Comparison of ENCODE assay signal across 25 mouse cellular contexts in genomic region chr16:74306876-74307542, GRCm38 (mm10).
A peak's percentile ranks its signal among the peaks of the same experiment; 100 is the strongest.
DNase-seq lines count a peak whose midpoint lies in the region; ATAC-seq and TF ChIP-seq lines count a peak whose summit lies in the region.
"Had no signal": no experiment of that assay in that cellular context is flagged by ENCODE, and none has a peak within 500 bp of the region (broad histone marks: within the 10 kb centered on the region; RNA-seq: fewer than 3 reads in every experiment).

No protein-coding gene starts in this region.

- ATAC-seq in forebrain, embryonic 12.5 days (ENCODE audit: low FRiP score): 0 out of 2 replicates have a peak, but pooled peaks have one; percentile 57
- ATAC-seq in forebrain, postnatal 0 days: no peak
- ATAC-seq in neural tube, embryonic 11.5 days (ENCODE audit: insufficient read depth, low FRiP score, low TSS enrichment): peak; percentile 50
- ATAC-seq in hindbrain, embryonic 15.5 days (ENCODE audit: low FRiP score, low read depth): peak; percentile 51; the same call in 1 of the 2 replicates
- peak; percentile 57 for ATAC-seq in neural tube, embryonic 15.5 days (ENCODE audit: low FRiP score)
- ATAC-seq: CD4-positive, CD25-positive, alpha-beta regulatory T cell, adult 4 months; intestine, embryonic 16.5 days; liver, postnatal 0 days; lung, postnatal 0 days had no signal

- no peak overlapping the region for H3K4me2 ChIP-seq in forebrain, embryonic 12.5 days
- H3K4me2 ChIP-seq in forebrain, postnatal 0 days (ENCODE audit: low read depth): no peak overlapping the region
- H3K4me2 ChIP-seq in neural tube, embryonic 11.5 days (ENCODE audit: low read depth): no peak overlapping the region
- 0 out of 2 replicates have a peak overlapping the region, but pooled peaks have one; percentile 9 for H3K4me2 ChIP-seq in hindbrain, embryonic 15.5 days
- no peak overlapping the region for H3K4me2 ChIP-seq in neural tube, embryonic 15.5 days
- H3K4me2 ChIP-seq: embryonic facial prominence, embryonic 12.5 days; limb, embryonic 12.5 days; liver, embryonic 11.5 days; midbrain, embryonic 12.5 days had no signal

- H3K36me3 ChIP-seq in forebrain, embryonic 12.5 days (replicated peaks): no peaks in the 10 kb centered on the region
- no peaks in the 10 kb centered on the region for H3K36me3 ChIP-seq in forebrain, postnatal 0 days (ENCODE audit: insufficient read depth)
- no peaks in the 10 kb centered on the region for H3K36me3 ChIP-seq in neural tube, embryonic 11.5 days (ENCODE audit: control insufficient read depth, insufficient read depth, low read length)
- no peaks in the 10 kb centered on the region for H3K36me3 ChIP-seq in hindbrain, embryonic 15.5 days
- H3K36me3 ChIP-seq in neural tube, embryonic 15.5 days: no peaks in the 10 kb centered on the region
- H3K36me3 ChIP-seq: embryonic facial prominence, embryonic 12.5 days; heart, embryonic 10.5 days; limb, embryonic 12.5 days; midbrain, embryonic 12.5 days had no signal

- no peaks in the 10 kb centered on the region for H3K27me3 ChIP-seq in forebrain, embryonic 12.5 days
- no peaks in the 10 kb centered on the region for H3K27me3 ChIP-seq in forebrain, postnatal 0 days (ENCODE audit: insufficient read depth, low read length)
- no peaks in the 10 kb centered on the region for H3K27me3 ChIP-seq in neural tube, embryonic 11.5 days (ENCODE audit: control insufficient read depth, insufficient read depth, low read length)
- no peaks in the 10 kb centered on the region for H3K27me3 ChIP-seq in hindbrain, embryonic 15.5 days
- no peaks in the 10 kb centered on the region for H3K27me3 ChIP-seq in neural tube, embryonic 15.5 days (replicated peaks)
- H3K27me3 ChIP-seq: embryonic facial prominence, embryonic 12.5 days; limb, embryonic 12.5 days; midbrain, embryonic 12.5 days had no signal

- no peaks in the 10 kb centered on the region for H3K9me3 ChIP-seq in forebrain, embryonic 12.5 days
- no peaks in the 10 kb centered on the region for H3K9me3 ChIP-seq in forebrain, postnatal 0 days (ENCODE audit: low read length)
- H3K9me3 ChIP-seq in neural tube, embryonic 11.5 days (ENCODE audit: control insufficient read depth, low read length): no peaks in the 10 kb centered on the region
- no peaks in the 10 kb centered on the region for H3K9me3 ChIP-seq in hindbrain, embryonic 15.5 days
- H3K9me3 ChIP-seq in neural tube, embryonic 15.5 days (replicated peaks): no peaks in the 10 kb centered on the region
- H3K9me3 ChIP-seq: embryonic facial prominence, embryonic 12.5 days; heart, embryonic 10.5 days; limb, embryonic 12.5 days; midbrain, embryonic 12.5 days had no signal

- 54% methylated on average over 5 of the region's 5 CpGs for WGBS in forebrain, embryonic 12.5 days
- 34% methylated on average over 5 of the region's 5 CpGs for WGBS in forebrain, postnatal 0 days
- 44% methylated on average over 5 of the region's 5 CpGs for WGBS in neural tube, embryonic 11.5 days
- WGBS in hindbrain, embryonic 15.5 days: 27% methylated on average over 5 of the region's 5 CpGs
- 20% methylated on average over 5 of the region's 5 CpGs for WGBS in neural tube, embryonic 15.5 days

- intact Hi-C loops in left cerebral cortex, postnatal 25 days (cut with DNase I): no loop called here
- intact Hi-C loops in gastrocnemius, adult 2 months (cut with DNase I): no loop called here

- H3K9ac ChIP-seq in forebrain, embryonic 12.5 days: no peak overlapping the region
- no peak overlapping the region for H3K9ac ChIP-seq in forebrain, postnatal 0 days
- H3K9ac ChIP-seq in neural tube, embryonic 11.5 days (ENCODE audit: low read length): no peak overlapping the region
- no peak overlapping the region for H3K9ac ChIP-seq in hindbrain, embryonic 15.5 days
- no peak overlapping the region for H3K9ac ChIP-seq in neural tube, embryonic 15.5 days (replicated peaks)
- H3K9ac ChIP-seq: embryonic facial prominence, embryonic 12.5 days; limb, embryonic 12.5 days; liver, postnatal 0 days; midbrain, embryonic 12.5 days had no signal

- H3K4me3 ChIP-seq in forebrain, embryonic 12.5 days (replicated peaks): no peak overlapping the region
- no peak overlapping the region for H3K4me3 ChIP-seq in forebrain, postnatal 0 days (ENCODE audit: low read depth, low read length)
- no peak overlapping the region for H3K4me3 ChIP-seq in neural tube, embryonic 11.5 days (ENCODE audit: low read depth, low read length)
- no peak overlapping the region for H3K4me3 ChIP-seq in hindbrain, embryonic 15.5 days
- no peak overlapping the region for H3K4me3 ChIP-seq in neural tube, embryonic 15.5 days (replicated peaks)
- no peak overlapping the region for H3K4me3 ChIP-seq in gastrocnemius, adult 2 months
- H3K4me3 ChIP-seq: embryonic facial prominence, embryonic 12.5 days; heart, embryonic 10.5 days; limb, embryonic 12.5 days; midbrain, embryonic 12.5 days; myocyte had no signal

- H3K4me1 ChIP-seq in forebrain, embryonic 12.5 days: no peaks in the 10 kb centered on the region
- H3K4me1 ChIP-seq in forebrain, postnatal 0 days (ENCODE audit: insufficient read depth): no peaks in the 10 kb centered on the region
- peaks cover 10% of the 10 kb centered on the region; the same call in 1 of the 2 replicates for H3K4me1 ChIP-seq in neural tube, embryonic 11.5 days (ENCODE audit: control insufficient read depth, insufficient read depth, low read length)
- peaks cover 8% of the 10 kb centered on the region; the same call in 1 of the 2 replicates for H3K4me1 ChIP-seq in hindbrain, embryonic 15.5 days (replicated peaks)
- H3K4me1 ChIP-seq in neural tube, embryonic 15.5 days: no peaks in the 10 kb centered on the region
- H3K4me1 ChIP-seq: embryonic facial prominence, embryonic 12.5 days; heart, embryonic 10.5 days; limb, embryonic 12.5 days; midbrain, embryonic 12.5 days had no signal

- TF ChIP-seq CTCF in forebrain, postnatal 0 days (IDR thresholded peaks at IDR 0.05; ENCODE audit: low read depth): no peak
- no peak for TF ChIP-seq CTCF in gastrocnemius, adult 2 months (IDR thresholded peaks at IDR 0.05)

- no peak overlapping the region for H3K27ac ChIP-seq in forebrain, embryonic 12.5 days
- H3K27ac ChIP-seq in forebrain, postnatal 0 days (ENCODE audit: low read depth, low read length): no peak overlapping the region
- H3K27ac ChIP-seq in neural tube, embryonic 11.5 days (ENCODE audit: low read depth, low read length): no peak overlapping the region
- H3K27ac ChIP-seq in hindbrain, embryonic 15.5 days (replicated peaks): no peak overlapping the region
- no peak overlapping the region for H3K27ac ChIP-seq in neural tube, embryonic 15.5 days (replicated peaks)
- no peak overlapping the region for H3K27ac ChIP-seq in gastrocnemius, adult 2 months
- H3K27ac ChIP-seq: embryonic facial prominence, embryonic 12.5 days; heart, embryonic 10.5 days; limb, embryonic 12.5 days; midbrain, embryonic 12.5 days had no signal

- no peak for DNase-seq in forebrain, postnatal 0 days
- no peak for DNase-seq in neural tube, embryonic 11.5 days (ENCODE audit: low spot score)
- no peak for DNase-seq in neural tube, embryonic 10.5 days (ENCODE audit: extremely low spot score, low spot score)
- no peak for DNase-seq in left cerebral cortex, postnatal 25 days (ENCODE audit: low spot score in 2 of 2)
- no peak for DNase-seq in gastrocnemius, adult 2 months
- DNase-seq: cerebellum, adult 18-20 months; cerebellum, postnatal 25 days; kidney, adult 9 months; kidney, postnatal 14 days; layer of hippocampus, postnatal 36 days; liver, postnatal 0 days; thymus, adult 18-20 months; thymus, postnatal 4 days had no signal
